Mouse (Mus musculus) midbrain, embryonic 12.5 days (tissue): ENCODE data around the gene Gm38392. TPM values are rescaled to one million over a fixed set of nuclear protein-coding genes. Genes with fewer than 3 reads are reported as not detected.
A peak's percentile ranks its signal among the peaks of the same experiment; 100 is the strongest.

Experiments used
- ATAC-seq: fragments of 200-750 bp; cut with Nextera tagmentation; 2 replicates; pipeline ENCODE4 v1.8.0; 2017; ENCODE audit warnings: low read depth, moderate TSS enrichment, moderate library complexity; ENCODE audit not compliant: low FRiP score
- H3K27ac ChIP-seq: fragments of 300-500 bp; sonication (generic); replicated peaks from 2 replicates; pipeline ENCODE4 v1.5.1; 2016; ENCODE audit warnings: mild to moderate bottlenecking
- H3K27me3 ChIP-seq: fragments of 300-500 bp; sonication (generic); 2 replicates; pipeline ENCODE4 v1.6.1; 2016; ENCODE audit warnings: mild to moderate bottlenecking
- H3K36me3 ChIP-seq: fragments of 300-500 bp; sonication (generic); 2 replicates; pipeline ENCODE4 v1.6.1; 2016
- H3K4me1 ChIP-seq: fragments of 300-500 bp; sonication (generic); 2 replicates; pipeline ENCODE4 v1.6.1; 2016
- H3K4me2 ChIP-seq: fragments of 300-500 bp; sonication (generic); replicated peaks from 2 replicates; pipeline ENCODE4 v1.6.1; 2016; ENCODE audit warnings: mild to moderate bottlenecking, moderate library complexity
- H3K4me3 ChIP-seq: fragments of 300-500 bp; sonication (generic); 2 replicates; pipeline ENCODE4 v1.5.1; 2016; ENCODE audit warnings: mild to moderate bottlenecking
- H3K9ac ChIP-seq: fragments of 300-500 bp; sonication (generic); replicated peaks from 2 replicates; pipeline ENCODE4 v1.6.1; 2016; ENCODE audit warnings: mild to moderate bottlenecking, moderate library complexity
- H3K9me3 ChIP-seq: fragments of 300-500 bp; sonication (generic); 2 replicates; pipeline ENCODE4 v1.6.1; 2016; ENCODE audit warnings: mild to moderate bottlenecking
- WGBS: fragments of 180-500 bp; shearing (Covaris S2); methylation state at CpG from one replicate; pipeline ENCODE4 v1.1.7; 2016; 5-methylcytosine and 5-hydroxymethylcytosine counted together
- polyA plus RNA-seq: library from polyadenylated mRNA; unstranded; fragments of >200 nt; fragmentation: Nextera tagmentation; extraction: Ambion mirVana; gene quantifications from 2 replicates; pipeline ENCODE4 v1.2.1, GENCODE M21; 2016

The Gm38392 gene
- not detected in 2 replicates for polyA plus RNA-seq

DNA sequence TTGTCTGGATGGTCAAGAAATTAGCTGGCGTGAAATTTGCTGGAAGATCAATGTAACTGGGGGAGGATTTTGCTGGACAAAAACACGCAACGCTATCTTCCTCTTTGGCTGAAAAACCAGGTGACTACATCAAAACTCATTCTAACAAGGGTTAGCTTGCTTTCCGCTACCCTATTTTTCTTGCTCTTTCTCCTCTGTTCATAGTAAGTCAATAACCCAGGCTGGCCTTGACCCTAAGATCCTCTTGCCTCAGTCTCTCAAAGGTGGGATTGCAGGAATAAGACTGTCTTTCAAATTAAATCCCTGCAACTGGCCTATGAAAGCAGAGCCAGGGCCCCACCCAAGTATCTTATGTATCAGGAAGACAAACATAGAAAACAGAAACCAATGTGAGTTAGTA lies at the start of gene Gm38392:
Gene Gm38392 (minus strand): TSS at position 101 of the 400 bp plus-strand sequence.
- no peaks in the 10 kb centered on the region for H3K27me3 ChIP-seq
- no peaks in the 10 kb centered on the region for H3K9me3 ChIP-seq
- no peak within 1 kb of the TSS for H3K4me3 ChIP-seq
- H3K9ac ChIP-seq: no peak within 1 kb of the TSS
- 93% methylated on average over 4 of the region's 4 CpGs for WGBS
- no peak for ATAC-seq
- H3K4me1 ChIP-seq: no peaks in the 10 kb centered on the region
- H3K4me2 ChIP-seq: no peak within 1 kb of the TSS
- no peak within 1 kb of the TSS for H3K27ac ChIP-seq
- no peaks in the 10 kb centered on the region for H3K36me3 ChIP-seq

DNA sequence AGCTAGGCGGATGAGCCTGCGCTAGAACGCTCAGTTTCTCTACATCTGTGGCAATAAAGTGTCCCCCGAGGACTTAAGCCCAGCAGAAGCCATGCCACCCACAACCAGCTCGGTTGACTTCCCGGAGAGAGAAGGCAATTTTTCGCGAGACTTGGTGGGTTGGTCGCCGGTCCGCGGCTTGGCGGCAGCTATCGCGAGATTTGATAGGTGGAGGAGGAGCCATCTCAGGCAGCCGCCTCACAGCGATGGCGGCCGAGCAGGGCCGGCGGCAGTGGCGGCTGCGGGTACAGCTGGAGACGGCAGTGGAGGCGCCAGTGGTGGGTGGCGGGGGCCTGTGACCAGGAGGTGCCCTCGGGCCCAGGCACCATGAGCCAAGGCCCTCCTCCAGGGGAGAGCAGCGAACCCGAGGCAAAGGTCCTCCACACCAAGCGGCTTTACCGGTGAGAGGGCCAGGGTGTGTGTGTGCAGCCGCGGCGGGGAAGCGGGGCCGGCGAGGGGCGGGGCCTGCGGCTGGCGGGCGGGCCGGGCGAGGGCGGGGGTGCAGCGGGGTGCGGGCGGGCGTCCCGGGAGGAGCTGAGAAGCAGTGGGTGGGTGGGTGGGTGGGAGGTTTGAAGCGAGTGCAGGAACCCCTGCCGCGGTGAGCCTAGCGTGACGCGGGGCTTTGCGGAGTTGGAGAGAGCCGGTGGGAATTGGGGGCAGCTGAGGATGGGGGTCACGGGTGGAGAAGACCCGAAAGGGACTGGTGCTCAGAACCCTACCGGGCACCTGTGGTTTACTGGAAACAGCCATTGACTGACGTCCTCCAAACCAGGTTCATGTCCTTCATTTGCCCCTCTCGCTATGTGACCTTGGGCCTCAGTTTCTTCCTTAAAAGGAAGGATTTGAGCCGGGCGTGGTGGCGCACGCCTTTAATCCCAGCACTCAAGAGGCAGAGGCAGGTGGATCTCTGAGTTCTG lies 49.3 kb upstream of the Gm38392 start, which contains the start of the genes Tmem79 and Smg5:
Gene Tmem79 (minus strand): TSS at position 91 of the 956 bp plus-strand sequence.
Gene Smg5 (plus strand): TSS at position 203 of the 956 bp plus-strand sequence.
- H3K27ac ChIP-seq: peak within 1 kb of the TSS; percentile 92
- peak within 1 kb of the TSS; percentile 90 for H3K4me3 ChIP-seq
- peaks cover 25% of the 10 kb centered on the region for H3K4me1 ChIP-seq
- ATAC-seq: peak; percentile 93
- H3K27me3 ChIP-seq: no peaks in the 10 kb centered on the region
- H3K4me2 ChIP-seq: peak within 1 kb of the TSS; percentile 69
- peaks cover 5% of the 10 kb centered on the region for H3K36me3 ChIP-seq
- H3K9ac ChIP-seq: peak within 1 kb of the TSS; percentile 88
- no peaks in the 10 kb centered on the region for H3K9me3 ChIP-seq
- WGBS: 2% methylated on average over 61 of the region's 66 CpGs

DNA sequence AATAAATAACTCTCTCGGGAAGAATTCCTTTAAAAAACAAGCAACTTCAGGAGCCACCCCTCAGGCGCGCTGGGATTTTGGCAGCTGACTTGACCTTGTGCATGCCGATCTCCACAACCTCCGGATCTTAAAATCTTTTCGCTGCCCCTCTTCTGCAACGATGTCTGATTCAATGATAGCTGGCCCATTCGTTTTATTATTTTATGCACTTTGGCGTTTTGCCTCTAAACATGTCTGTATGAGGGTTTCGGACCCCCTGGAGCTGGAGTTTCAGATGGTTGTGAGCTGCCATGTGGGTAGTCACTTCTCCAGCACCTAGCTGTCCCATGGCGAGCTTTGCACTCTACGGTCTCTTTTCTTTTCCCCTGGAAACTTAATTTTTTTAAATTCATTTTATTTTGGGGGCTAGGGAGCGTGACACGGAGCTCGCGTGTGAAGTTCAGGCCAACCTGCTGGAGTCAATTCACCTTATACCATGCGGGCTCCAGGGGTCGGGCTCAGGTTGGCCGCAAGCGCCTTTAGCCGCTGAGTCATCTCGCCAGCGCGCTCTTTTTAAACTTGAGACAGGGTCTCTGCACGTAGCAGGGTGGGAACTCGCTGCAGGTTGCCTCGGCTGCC lies 48.5 kb upstream of the Gm38392 start:
- Histone ChIP-seq H3K4me2 (peak overlapping the region; percentile 69), H3K27ac (peak overlapping the region; percentile 92), H3K9me3 (no peaks in the 10 kb centered on the region), H3K4me1 (peaks cover 25% of the 10 kb centered on the region), H3K4me3 (peak overlapping the region; percentile 90), H3K27me3 (no peaks in the 10 kb centered on the region), H3K9ac (peak overlapping the region; percentile 88), H3K36me3 (peaks cover 1% of the 10 kb centered on the region; the same call in 1 of the 2 replicates)
- WGBS: 1% methylated on average over 27 of the region's 27 CpGs
- no peak; the same call in 1 of the 2 replicates for ATAC-seq

GRCm38 (mm10) chr3:88334902-88335435 lies 48.0 kb upstream of the Gm38392 start:
- Histone ChIP-seq H3K27ac (0 out of 2 replicates have a peak overlapping the region, but pooled peaks have one; percentile 92), H3K9ac (peak overlapping the region; percentile 88), H3K4me1 (peaks cover 25% of the 10 kb centered on the region), H3K4me3 (peak overlapping the region; percentile 90), H3K9me3 (no peaks in the 10 kb centered on the region), H3K4me2 (peak overlapping the region; percentile 69), H3K36me3 (0 out of 2 replicates have a peak, but pooled peaks cover 3% of the 10 kb centered on the region), H3K27me3 (no peaks in the 10 kb centered on the region)
- no peak for ATAC-seq
- 40% methylated on average over 3 of the region's 3 CpGs for WGBS

- ATAC-seq: no peak
- H3K4me2 ChIP-seq: no peak overlapping the region
- peaks cover 25% of the 10 kb centered on the region for H3K4me1 ChIP-seq
- no peaks in the 10 kb centered on the region for H3K27me3 ChIP-seq
- H3K27ac ChIP-seq: no peak overlapping the region
- H3K9ac ChIP-seq: no peak overlapping the region
- no peak overlapping the region for H3K4me3 ChIP-seq
- 58% methylated on average over 12 of the region's 12 CpGs for WGBS
- no peaks in the 10 kb centered on the region for H3K9me3 ChIP-seq
- H3K36me3 ChIP-seq: 0 out of 2 replicates have a peak, but pooled peaks cover 10% of the 10 kb centered on the region
Observed at GRCm38 (mm10) chr3:88334029-88334658, 47.1 kb upstream of the Gm38392 start.

DNA sequence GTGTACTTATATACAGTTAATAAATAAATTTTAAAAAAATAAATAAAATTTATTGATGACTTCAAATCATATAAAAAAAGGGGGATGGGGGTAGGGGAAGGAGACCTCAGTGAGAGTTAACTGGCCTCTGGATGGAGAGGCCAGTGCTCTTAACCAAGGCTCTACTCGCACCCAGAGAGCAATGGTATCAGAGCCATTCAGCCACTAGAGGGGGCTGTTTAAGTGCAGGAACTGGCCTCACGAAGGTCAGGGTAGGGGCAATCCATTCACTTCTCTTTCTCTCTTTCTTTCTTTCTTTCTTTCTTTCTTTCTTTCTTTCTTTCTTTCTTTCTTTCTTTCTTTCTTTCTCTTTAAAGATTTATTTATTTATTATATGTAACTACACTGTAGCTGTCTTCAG lies 44.3 kb upstream of the Gm38392 start:
- no peak for ATAC-seq
- no peak overlapping the region for H3K27ac ChIP-seq
- WGBS: 31% methylated on average over 2 of the region's 2 CpGs
- H3K4me1 ChIP-seq: peaks cover 8% of the 10 kb centered on the region
- no peak overlapping the region for H3K9ac ChIP-seq
- H3K4me2 ChIP-seq: no peak overlapping the region
- no peak overlapping the region for H3K4me3 ChIP-seq
- H3K9me3 ChIP-seq: no peaks in the 10 kb centered on the region
- no peaks in the 10 kb centered on the region for H3K27me3 ChIP-seq
- peaks cover 30% of the 10 kb centered on the region; the same call in 1 of the 2 replicates for H3K36me3 ChIP-seq

- H3K27ac ChIP-seq: no peak overlapping the region
- peaks cover 31% of the 10 kb centered on the region; the same call in 1 of the 2 replicates for H3K36me3 ChIP-seq
- no peaks in the 10 kb centered on the region for H3K9me3 ChIP-seq
- no peak overlapping the region for H3K9ac ChIP-seq
- WGBS: 87% methylated on average over 5 of the region's 5 CpGs
- no peaks in the 10 kb centered on the region for H3K27me3 ChIP-seq
- H3K4me3 ChIP-seq: no peak overlapping the region
- peaks cover 14% of the 10 kb centered on the region for H3K4me1 ChIP-seq
- no peak overlapping the region for H3K4me2 ChIP-seq
- ATAC-seq: no peak
Observed at GRCm38 (mm10) chr3:88328956-88329355, 41.9 kb upstream of the Gm38392 start.

DNA sequence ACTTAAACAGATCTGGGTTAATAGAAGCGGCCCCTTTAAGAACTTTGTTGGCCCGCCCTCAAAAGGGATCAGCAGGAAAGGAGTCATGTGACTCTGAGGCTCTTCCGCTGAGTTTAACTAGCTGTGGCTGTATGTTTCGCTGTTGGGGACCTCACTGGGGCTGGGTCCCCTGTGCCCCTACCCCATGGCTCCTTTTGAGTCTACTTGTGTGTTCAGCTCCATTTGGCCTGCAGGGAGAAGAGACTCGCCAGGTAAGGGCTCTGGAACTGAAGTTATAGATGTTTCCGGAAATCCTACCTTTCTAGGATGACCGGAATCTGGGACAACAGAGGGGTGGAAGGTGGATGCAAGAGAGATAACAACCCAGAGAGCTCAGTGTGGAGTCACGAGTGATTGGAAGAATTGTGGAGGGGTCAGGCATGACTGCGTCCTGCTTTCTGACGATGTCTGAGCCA lies 38.0 kb upstream of the Gm38392 start, which contains the start of gene Glmp:
Gene Glmp (plus strand): TSS at position 73 of the 455 bp plus-strand sequence.
- H3K4me2 ChIP-seq: peak within 1 kb of the TSS; percentile 84
- ATAC-seq: peak; percentile 60
- 2% methylated on average over 10 of the region's 10 CpGs for WGBS
- H3K4me1 ChIP-seq: peaks cover 14% of the 10 kb centered on the region
- H3K36me3 ChIP-seq: peaks cover 62% of the 10 kb centered on the region
- H3K9me3 ChIP-seq: no peaks in the 10 kb centered on the region
- H3K27me3 ChIP-seq: no peaks in the 10 kb centered on the region
- H3K9ac ChIP-seq: peak within 1 kb of the TSS; percentile 80
- peak within 1 kb of the TSS; percentile 71 for H3K4me3 ChIP-seq
- no peak within 1 kb of the TSS for H3K27ac ChIP-seq

DNA sequence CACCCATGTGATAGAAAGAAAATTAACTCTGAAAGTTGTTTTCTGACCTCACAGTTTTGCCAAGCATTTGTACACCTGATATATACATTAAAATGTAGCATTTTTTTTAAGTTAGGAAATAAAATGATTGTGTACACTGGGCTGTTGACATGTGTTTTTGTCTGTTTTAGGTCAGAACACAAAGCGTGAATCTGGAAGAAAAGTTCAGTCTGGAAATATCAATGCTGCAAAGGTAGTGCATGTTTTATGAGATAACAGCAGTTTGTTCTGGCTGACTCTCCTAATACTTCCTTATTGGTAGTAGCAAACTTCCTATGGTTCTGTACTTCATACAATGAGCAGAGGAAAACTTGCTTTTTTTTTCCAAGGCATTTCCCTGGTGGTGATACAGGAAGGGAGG lies 12.2 kb upstream of the Gm38392 start:
- H3K27me3 ChIP-seq: no peaks in the 10 kb centered on the region
- no peak overlapping the region for H3K4me3 ChIP-seq
- no peak overlapping the region for H3K27ac ChIP-seq
- no peaks in the 10 kb centered on the region for H3K9me3 ChIP-seq
- peaks cover 48% of the 10 kb centered on the region for H3K36me3 ChIP-seq
- H3K4me1 ChIP-seq: peaks cover 18% of the 10 kb centered on the region
- ATAC-seq: no peak
- no peak overlapping the region for H3K4me2 ChIP-seq
- 97% methylated on average over 1 of the region's 1 CpGs for WGBS
- H3K9ac ChIP-seq: no peak overlapping the region

- Histone ChIP-seq H3K9me3 (no peaks in the 10 kb centered on the region), H3K4me2 (peak overlapping the region; percentile 86), H3K4me1 (peaks cover 18% of the 10 kb centered on the region), H3K4me3 (peak overlapping the region; percentile 70), H3K27ac (peak overlapping the region; percentile 88), H3K27me3 (no peaks in the 10 kb centered on the region), H3K9ac (peak overlapping the region; percentile 84), H3K36me3 (peaks cover 32% of the 10 kb centered on the region)
- no peak for ATAC-seq
- WGBS: under 1% methylated on average over 30 of the region's 30 CpGs
Observed at GRCm38 (mm10) chr3:88297321-88297851, 10.4 kb upstream of the Gm38392 start.
